Mouse (Mus musculus) liver, adult 2 months (tissue): ENCODE data around the gene Ptp4a2.

Experiments used
- CTCF ChIP-seq: fragments of 200-500 bp; IDR thresholded peaks from 2 replicates; pipeline ENCODE4 v1.5.1; 2011; ENCODE audit warnings: low read depth, low read length, control low read depth
- POLR2A ChIP-seq: fragments of 200-500 bp; IDR thresholded peaks from 2 replicates; pipeline ENCODE4 v1.6.1; 2011; ENCODE audit warnings: low read length, control low read depth; ENCODE audit not compliant: insufficient read depth; ENCODE audit errors: extremely low read depth

DNA sequence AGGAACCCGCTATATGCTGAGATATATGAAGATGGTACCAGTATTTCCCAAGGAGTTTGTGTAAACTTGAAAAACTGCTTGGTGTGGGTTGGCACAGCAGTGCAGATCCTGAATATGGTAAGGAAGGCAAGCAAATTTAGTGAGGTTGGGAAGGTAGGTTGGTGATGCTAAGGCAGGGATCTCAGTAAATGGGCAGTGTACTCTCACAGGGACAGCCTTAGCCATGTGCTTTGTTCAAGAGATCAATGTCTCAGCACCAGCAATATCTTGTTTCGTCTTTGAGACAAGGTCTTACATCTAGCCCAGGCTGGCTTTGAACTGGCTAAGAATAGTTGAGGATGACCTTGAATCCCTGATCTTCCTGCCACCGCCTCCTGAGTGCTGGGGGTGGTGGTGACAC is 43.6 kb downstream of the Ptp4a2 start:
- TF ChIP-seq CTCF (no peak), POLR2A (no peak)
